Mouse (Mus musculus): ENCODE data around the gene Pigx.

DNA sequence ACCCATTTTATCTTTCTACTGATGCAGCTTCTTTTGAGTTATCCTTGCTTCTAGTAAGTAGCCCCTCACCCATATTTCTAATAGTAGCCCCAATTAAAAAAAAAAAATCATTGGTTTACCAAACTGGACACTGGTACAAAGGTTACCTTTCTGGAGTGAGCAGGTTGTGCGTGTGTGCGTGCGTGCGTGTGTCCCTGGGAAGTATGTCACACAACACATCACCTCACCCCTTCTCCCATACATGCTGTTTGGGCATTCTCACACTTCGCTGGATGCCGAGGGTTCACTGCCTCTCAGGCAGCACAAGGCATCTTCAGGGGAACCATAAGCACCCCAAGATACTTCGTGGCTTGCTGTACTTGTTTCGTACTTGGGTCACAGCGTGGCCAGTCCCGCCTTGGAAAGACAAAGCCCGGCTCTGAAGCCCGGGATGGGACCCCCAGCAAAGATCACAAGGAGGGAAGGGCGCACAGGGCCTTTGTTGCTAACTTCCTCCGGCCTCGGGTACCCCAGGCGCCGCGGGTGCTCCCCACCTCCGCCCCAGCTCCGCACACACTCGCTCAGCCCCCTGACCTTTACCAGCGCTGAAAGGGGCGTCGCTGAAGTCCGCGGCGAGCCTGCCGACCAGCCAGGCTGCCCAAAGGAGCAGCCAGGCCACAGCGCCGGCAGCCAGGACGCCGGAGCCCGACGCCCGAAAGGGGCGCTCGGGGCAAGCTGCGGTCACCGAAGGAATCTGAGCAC lies 473 bp downstream of the Pigx start:
- peak; percentile 11; the same call in 1 of the 2 replicates for TF ChIP-seq CTCF (IDR thresholded peaks at IDR 0.05; ENCODE audit: low read depth)
- no peak for TF ChIP-seq EP300 (IDR thresholded peaks at IDR 0.05; ENCODE audit: low read depth)
